25 mouse cellular contexts compared by ENCODE assay signal in the genomic region with DNA sequence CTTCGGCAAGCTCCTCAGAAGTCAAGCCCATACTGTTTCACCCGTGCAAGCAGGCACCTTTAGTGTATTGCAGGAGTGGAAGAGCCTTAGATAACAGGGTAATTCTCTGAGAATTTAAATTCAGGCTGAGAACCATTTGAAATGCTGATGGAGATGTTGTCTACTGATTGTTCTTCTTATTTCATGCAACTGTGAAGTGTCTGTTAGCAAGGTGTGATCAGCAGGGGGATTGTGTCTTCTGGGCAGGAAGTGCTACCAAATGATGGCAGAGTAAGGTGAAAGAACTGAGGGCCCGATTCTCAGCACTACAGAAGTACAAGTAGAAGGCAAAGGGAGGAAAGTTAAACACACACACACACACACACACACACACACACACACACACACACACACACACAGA. TPM values are rescaled to one million over a fixed set of nuclear protein-coding genes. Genes with fewer than 3 reads are reported as not detected.
DNase-seq lines count a peak whose midpoint lies in the region; ATAC-seq lines count a peak whose summit lies in the region.
"Had no signal": no experiment of that assay in that cellular context is flagged by ENCODE, and none has a peak within 500 bp of the region (broad histone marks: within the 10 kb centered on the region; RNA-seq: fewer than 3 reads in every experiment).

No protein-coding gene starts in this region.

- WGBS in hindbrain, embryonic 12.5 days = 77% methylated on average over 3 of the region's 3 CpGs

- H3K36me3 ChIP-seq in hindbrain, embryonic 12.5 days = no peaks in the 10 kb centered on the region
- H3K36me3 ChIP-seq: heart, embryonic 13.5 days; hindbrain, embryonic 15.5 days; kidney, embryonic 15.5 days; limb, embryonic 13.5 days; lung, embryonic 15.5 days; midbrain, embryonic 10.5 days; midbrain, embryonic 15.5 days had no signal

- H3K4me2 ChIP-seq in hindbrain, embryonic 12.5 days (replicated peaks) = no peak overlapping the region
- H3K4me2 ChIP-seq: heart, embryonic 13.5 days; hindbrain, embryonic 15.5 days; kidney, embryonic 15.5 days; limb, embryonic 13.5 days; liver, embryonic 11.5 days; lung, embryonic 15.5 days; midbrain, embryonic 15.5 days had no signal

- H3K9ac ChIP-seq in hindbrain, embryonic 12.5 days = no peak overlapping the region
- H3K9ac ChIP-seq: heart, embryonic 13.5 days; hindbrain, embryonic 15.5 days; kidney, embryonic 15.5 days; limb, embryonic 13.5 days; lung, embryonic 15.5 days; midbrain, embryonic 15.5 days had no signal

- H3K4me1 ChIP-seq in hindbrain, embryonic 12.5 days = no peaks in the 10 kb centered on the region
- H3K4me1 ChIP-seq: heart, embryonic 13.5 days; hindbrain, embryonic 15.5 days; kidney, embryonic 15.5 days; limb, embryonic 13.5 days; lung, embryonic 15.5 days; midbrain, embryonic 10.5 days; midbrain, embryonic 15.5 days had no signal

- H3K27ac ChIP-seq in hindbrain, embryonic 12.5 days = no peak overlapping the region
- H3K27ac ChIP-seq: heart, adult 2 months; heart, embryonic 13.5 days; hindbrain, embryonic 15.5 days; kidney, embryonic 15.5 days; layer of hippocampus, adult 2 months; limb, embryonic 13.5 days; lung, embryonic 15.5 days; midbrain, embryonic 10.5 days; midbrain, embryonic 15.5 days; stomach, postnatal 0 days had no signal

- ATAC-seq in hindbrain, embryonic 12.5 days (ENCODE audit: low FRiP score) = no peak
- ATAC-seq: forebrain, embryonic 16.5 days; midbrain, embryonic 15.5 days had no signal

- H3K4me3 ChIP-seq in hindbrain, embryonic 12.5 days = no peak overlapping the region
- H3K4me3 ChIP-seq: erythroblast, embryonic 14.5 days; heart, adult 2 months; heart, embryonic 13.5 days; hindbrain, embryonic 15.5 days; kidney, embryonic 15.5 days; layer of hippocampus, adult 2 months; limb, embryonic 13.5 days; lung, embryonic 15.5 days; midbrain, embryonic 10.5 days; midbrain, embryonic 15.5 days had no signal

- no peaks in the 10 kb centered on the region for H3K9me3 ChIP-seq in hindbrain, embryonic 12.5 days (replicated peaks)
- H3K9me3 ChIP-seq: heart, embryonic 13.5 days; hindbrain, embryonic 15.5 days; kidney, embryonic 15.5 days; limb, embryonic 13.5 days; lung, embryonic 15.5 days; midbrain, embryonic 10.5 days; midbrain, embryonic 15.5 days had no signal

- H3K27me3 ChIP-seq in hindbrain, embryonic 12.5 days = no peaks in the 10 kb centered on the region
- H3K27me3 ChIP-seq: heart, embryonic 13.5 days; hindbrain, embryonic 15.5 days; kidney, embryonic 15.5 days; limb, embryonic 13.5 days; lung, embryonic 15.5 days; midbrain, embryonic 15.5 days had no signal

- peak; percentile 9 for DNase-seq in thymus, postnatal 25 days
- DNase-seq in thymus, postnatal 10 days (ENCODE audit: low spot score in 2 of 2) = no peak
- DNase-seq in R1 (ENCODE audit: low read depth, low spot score) = peak; percentile 27
- peak; percentile 63 for DNase-seq in naive thymus-derived CD4-positive, alpha-beta T cell, adult 2 months (ENCODE audit: low read depth)
- no peak for DNase-seq in urinary bladder, postnatal 10 days (ENCODE audit: low spot score)
- DNase-seq: adrenal gland, postnatal 25 days; cerebellum, adult 11-12 months; cerebellum, postnatal 10 days; heart, adult 2 months; heart, postnatal 10 days; kidney, adult 18-20 months; kidney, postnatal 36 days had no signal

RNA-seq across cellular contexts. Expression of a gene that starts 7.5 kb away (rescaled TPM):
- 0.22 and 0.27 TPM in 2 replicates for polyA plus RNA-seq in hindbrain, embryonic 12.5 days (2016; fragmentation: Nextera tagmentation; extraction: Ambion mirVana)
- polyA plus RNA-seq: erythroblast, embryonic 14.5 days had no signal

Comparison
In these comparisons a context has a peak if more than half of its experiments do, and no peak if none do; other contexts are left out.
1. DNase-seq: peak in thymus, postnatal 25 days (single experiment), R1 (single experiment) and naive thymus-derived CD4-positive, alpha-beta T cell, adult 2 months (single experiment); none in thymus, postnatal 10 days (0 of 2) and urinary bladder, postnatal 10 days (single experiment).